Mouse (Mus musculus) heart, embryonic 10.5 days (tissue): ENCODE measurements around the gene Ocel1. TPM values are rescaled to one million over a fixed set of nuclear protein-coding genes. Genes with fewer than 3 reads are reported as not detected.
"Not testable (repeated sequence)": the region's sequence is repeated elsewhere in the genome, so short reads cannot be mapped to it uniquely, and the experiment has no call there.

Source experiments
- DNase-seq: peaks from one replicate; pipeline ENCODE4 v3.0.0-alpha.2; 2017; ENCODE audit warnings: low spot score
- H3K27ac ChIP-seq: fragments of 300-500 bp; sonication (generic); 2 replicates; pipeline ENCODE4 v1.5.1; 2016; ENCODE audit warnings: mild to moderate bottlenecking
- H3K27me3 ChIP-seq: fragments of 300-500 bp; sonication (generic); 2 replicates; pipeline ENCODE4 v1.6.1; 2016; ENCODE audit warnings: mild to moderate bottlenecking; ENCODE audit not compliant: poor library complexity, insufficient read depth, severe bottlenecking
- H3K36me3 ChIP-seq: fragments of 300-500 bp; sonication (generic); 2 replicates; pipeline ENCODE4 v1.6.1; 2016; ENCODE audit warnings: mild to moderate bottlenecking, moderate library complexity
- H3K4me1 ChIP-seq: fragments of 300-500 bp; sonication (generic); 2 replicates; pipeline ENCODE4 v1.6.1; 2016; ENCODE audit warnings: mild to moderate bottlenecking
- H3K4me3 ChIP-seq: fragments of 300-500 bp; sonication (generic); 2 replicates; pipeline ENCODE4 v1.5.1; 2016; ENCODE audit warnings: mild to moderate bottlenecking, moderate library complexity
- H3K9me3 ChIP-seq: fragments of 300-500 bp; sonication (generic); 2 replicates; pipeline ENCODE4 v1.6.1; 2016; ENCODE audit warnings: mild to moderate bottlenecking, moderate library complexity
- WGBS: fragments of 180-500 bp; shearing (Covaris S2); methylation state at CpG from one replicate; pipeline ENCODE4 v1.1.7; 2016; 5-methylcytosine and 5-hydroxymethylcytosine counted together
- polyA plus RNA-seq: library from polyadenylated mRNA; unstranded; fragments of >200 nt; fragmentation: Nextera tagmentation; extraction: Ambion mirVana; gene quantifications from 2 replicates; pipeline ENCODE4 v1.2.1, GENCODE M21; 2016

Gene Ocel1
- 3.9 and 4.2 TPM in 2 replicates for polyA plus RNA-seq

GRCm38 (mm10) chr8:71371236-71371848, at the start of gene Ocel1:
Gene Ocel1 (plus strand): TSS chr8:71371298.
- 1% methylated on average over 68 of the region's 68 CpGs for WGBS
- Histone ChIP-seq H3K27me3 (no peaks in the 10 kb centered on the region), H3K36me3 (peaks cover 43% of the 10 kb centered on the region), H3K9me3 (no peaks in the 10 kb centered on the region), H3K4me1 (peaks cover 53% of the 10 kb centered on the region), H3K27ac (peak within 1 kb of the TSS; percentile 88), H3K4me3 (peak within 1 kb of the TSS; percentile 77)
- peak; percentile 98 for DNase-seq

GRCm38 (mm10) chr8:71322939-71323338, 48.2 kb upstream of the Ocel1 start:
- Histone ChIP-seq H3K36me3 (peaks cover 68% of the 10 kb centered on the region), H3K27ac (no peak overlapping the region), H3K9me3 (no peaks in the 10 kb centered on the region), H3K27me3 (no peaks in the 10 kb centered on the region), H3K4me3 (no peak overlapping the region), H3K4me1 (no peaks in the 10 kb centered on the region)
- WGBS, result 97% methylated on average over 3 of the region's 3 CpGs
- DNase-seq, result no peak

GRCm38 (mm10) chr8:71324848-71325247, 46.2 kb upstream of the Ocel1 start:
- no peak overlapping the region for H3K4me3 ChIP-seq
- H3K27ac ChIP-seq, result no peak overlapping the region
- no peak for DNase-seq
- no peaks in the 10 kb centered on the region for H3K9me3 ChIP-seq
- H3K4me1 ChIP-seq, result no peaks in the 10 kb centered on the region
- 82% methylated on average over 1 of the region's 1 CpGs for WGBS
- peaks cover 77% of the 10 kb centered on the region for H3K36me3 ChIP-seq
- H3K27me3 ChIP-seq, result no peaks in the 10 kb centered on the region

- not testable (repeated sequence) for H3K27ac ChIP-seq, DNase-seq, H3K27me3 ChIP-seq, H3K9me3 ChIP-seq, H3K4me3 ChIP-seq, H3K4me1 ChIP-seq
- H3K36me3 ChIP-seq, result peaks cover 65% of the 10 kb centered on the region
- WGBS, result 96% methylated on average over 6 of the region's 6 CpGs
Measured at GRCm38 (mm10) chr8:71337834-71338233, 33.3 kb upstream of the Ocel1 start.

- 78% methylated on average over 5 of the region's 5 CpGs for WGBS
- Histone ChIP-seq H3K27me3 (no peaks in the 10 kb centered on the region), H3K36me3 (peaks cover 81% of the 10 kb centered on the region), H3K9me3 (no peaks in the 10 kb centered on the region), H3K4me1 (no peaks in the 10 kb centered on the region; the same call in 1 of the 2 replicates), H3K27ac (no peak overlapping the region), H3K4me3 (no peak overlapping the region)
- no peak for DNase-seq
Measured at GRCm38 (mm10) chr8:71340625-71341024, 30.5 kb upstream of the Ocel1 start.

- Histone ChIP-seq H3K27me3 (no peaks in the 10 kb centered on the region), H3K9me3 (no peaks in the 10 kb centered on the region), H3K4me3 (no peak overlapping the region), H3K27ac (no peak overlapping the region), H3K4me1 (no peaks in the 10 kb centered on the region), H3K36me3 (peaks cover 94% of the 10 kb centered on the region)
- WGBS, result 91% methylated on average over 1 of the region's 1 CpGs
- DNase-seq, result no peak
Measured at GRCm38 (mm10) chr8:71346581-71346980, 24.5 kb upstream of the Ocel1 start.

DNA sequence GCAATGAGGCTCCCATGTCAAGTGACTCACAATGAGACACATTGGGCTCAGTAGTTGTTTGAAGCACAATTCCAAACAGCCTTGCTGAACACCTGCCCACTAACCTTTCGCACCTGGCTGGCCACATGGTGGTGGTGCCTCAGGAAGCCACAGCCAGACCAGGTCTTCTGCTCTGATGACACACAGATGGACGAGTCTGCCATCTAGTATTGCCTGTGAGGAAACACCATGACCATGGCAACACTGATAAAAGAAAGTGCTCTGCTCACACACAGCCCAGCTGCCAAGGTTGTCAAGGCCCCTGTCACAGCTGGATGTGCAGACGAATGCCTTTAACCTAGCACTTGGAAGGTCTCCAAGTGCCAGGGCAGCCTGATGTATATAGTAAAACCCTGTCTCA, 20.0 kb upstream of the Ocel1 start:
- no peak for DNase-seq
- Histone ChIP-seq H3K27me3 (no peaks in the 10 kb centered on the region), H3K4me3 (no peak overlapping the region), H3K36me3 (peaks cover 100% of the 10 kb centered on the region), H3K4me1 (no peaks in the 10 kb centered on the region), H3K9me3 (no peaks in the 10 kb centered on the region), H3K27ac (no peak overlapping the region)
- 68% methylated on average over 3 of the region's 3 CpGs for WGBS

GRCm38 (mm10) chr8:71351520-71351919, 19.6 kb upstream of the Ocel1 start:
- no peak for DNase-seq
- 85% methylated on average over 1 of the region's 1 CpGs for WGBS
- peaks cover 100% of the 10 kb centered on the region for H3K36me3 ChIP-seq
- no peaks in the 10 kb centered on the region for H3K9me3 ChIP-seq
- H3K27ac ChIP-seq, result no peak overlapping the region
- no peak overlapping the region for H3K4me3 ChIP-seq
- H3K4me1 ChIP-seq, result no peaks in the 10 kb centered on the region
- H3K27me3 ChIP-seq, result no peaks in the 10 kb centered on the region

GRCm38 (mm10) chr8:71358026-71358425, 13.1 kb upstream of the Ocel1 start:
- Histone ChIP-seq H3K27me3 (no peaks in the 10 kb centered on the region), H3K36me3 (peaks cover 81% of the 10 kb centered on the region), H3K9me3 (no peaks in the 10 kb centered on the region), H3K4me3 (no peak overlapping the region), H3K27ac (no peak overlapping the region), H3K4me1 (no peaks in the 10 kb centered on the region)
- WGBS, result 84% methylated on average over 3 of the region's 3 CpGs
- no peak for DNase-seq

- H3K9me3 ChIP-seq, result no peaks in the 10 kb centered on the region
- H3K27ac ChIP-seq, result peak within 1 kb of the TSS; percentile 93
- H3K4me1 ChIP-seq, result peaks cover 36% of the 10 kb centered on the region
- H3K36me3 ChIP-seq, result peaks cover 15% of the 10 kb centered on the region
- WGBS, result under 1% methylated on average over 56 of the region's 56 CpGs
- peak within 1 kb of the TSS; percentile 71 for H3K4me3 ChIP-seq
- peak; percentile 98 for DNase-seq
- no peaks in the 10 kb centered on the region for H3K27me3 ChIP-seq
Measured at GRCm38 (mm10) chr8:71366771-71367528, 4.1 kb upstream of the Ocel1 start, which contains the start of gene Use1. Gene Use1 (plus strand): TSS chr8:71366848.

GRCm38 (mm10) chr8:71367529-71368176, 3.4 kb upstream of the Ocel1 start:
- no peaks in the 10 kb centered on the region for H3K9me3 ChIP-seq
- no peaks in the 10 kb centered on the region for H3K27me3 ChIP-seq
- peak overlapping the region; percentile 93 for H3K27ac ChIP-seq
- peak overlapping the region; percentile 71 for H3K4me3 ChIP-seq
- H3K4me1 ChIP-seq, result peaks cover 36% of the 10 kb centered on the region
- DNase-seq, result no peak
- WGBS, result 45% methylated on average over 17 of the region's 17 CpGs
- H3K36me3 ChIP-seq, result peaks cover 15% of the 10 kb centered on the region

GRCm38 (mm10) chr8:71368366-71368765, 2.7 kb upstream of the Ocel1 start:
- peak overlapping the region; percentile 27 for H3K4me3 ChIP-seq
- H3K9me3 ChIP-seq, result no peaks in the 10 kb centered on the region
- peak overlapping the region; percentile 93 for H3K27ac ChIP-seq

More at GRCm38 (mm10) chr8:71368366-71368765, 2.7 kb upstream of the Ocel1 start:
- peaks cover 36% of the 10 kb centered on the region for H3K4me1 ChIP-seq
- H3K36me3 ChIP-seq, result peaks cover 21% of the 10 kb centered on the region
- no peaks in the 10 kb centered on the region for H3K27me3 ChIP-seq
- no peak for DNase-seq
